Mouse (Mus musculus): ENCODE results near the gene Phactr4.

- TF ChIP-seq CTCF (IDR thresholded peaks at IDR 0.05; ENCODE audit: borderline replicate concordance, control insufficient read depth, extremely low read depth, insufficient read depth, low read length, poor library complexity) (no peak), POLR2A (IDR thresholded peaks at IDR 0.05; ENCODE audit: control insufficient read depth, extremely low read depth, insufficient read depth, low read length, poor library complexity) (no peak)
Measured at GRCm38 (mm10) chr4:132363487-132363886, 58.8 kb downstream of the Phactr4 start.

Data from thymus, adult 2 months (tissue).